Mouse (Mus musculus): Measurements from ENCODE around the gene Gm26920.

Gene Gm26920

GRCm38 (mm10) chr7:30050882-30051548 lies 39.2 kb downstream of the Gm26920 start, which contains the start of gene Zfp14:
Zfp14 (minus strand) TSS chr7:30051380.
- peak; percentile 94 for DNase-seq

GRCm38 (mm10) chr7:30048126-30048525 lies 42.1 kb downstream of the Gm26920 start:
- DNase-seq = no peak

GRCm38 (mm10) chr7:30044354-30044753 lies 45.9 kb downstream of the Gm26920 start:
- no peak for DNase-seq

GRCm38 (mm10) chr7:30034331-30034730 lies 55.9 kb downstream of the Gm26920 start:
- no peak for DNase-seq

- DNase-seq = no peak
Observed at GRCm38 (mm10) chr7:30031379-30031778, 58.8 kb downstream of the Gm26920 start.

- DNase-seq = no peak
Observed at GRCm38 (mm10) chr7:30030677-30031076, 59.5 kb downstream of the Gm26920 start.

GRCm38 (mm10) chr7:30028572-30028971 lies 61.6 kb downstream of the Gm26920 start:
- no peak for DNase-seq

GRCm38 (mm10) chr7:30027331-30027730 lies 62.9 kb downstream of the Gm26920 start:
- DNase-seq = no peak

- no peak for DNase-seq
Observed at GRCm38 (mm10) chr7:30025358-30025757, 64.9 kb downstream of the Gm26920 start.

- no peak for DNase-seq
Observed at GRCm38 (mm10) chr7:30023800-30024199, 66.4 kb downstream of the Gm26920 start.

- DNase-seq = no peak
Observed at GRCm38 (mm10) chr7:30023324-30023723, 66.9 kb downstream of the Gm26920 start.

GRCm38 (mm10) chr7:30019543-30019942 lies 70.7 kb downstream of the Gm26920 start:
- no peak for DNase-seq

GRCm38 (mm10) chr7:30017226-30017625 lies 73.0 kb downstream of the Gm26920 start:
- DNase-seq = no peak

- DNase-seq = peak; percentile 68
Observed at GRCm38 (mm10) chr7:30012956-30013363, 77.2 kb downstream of the Gm26920 start.

- DNase-seq = no peak
Observed at GRCm38 (mm10) chr7:30010551-30011195, 79.5 kb downstream of the Gm26920 start.

GRCm38 (mm10) chr7:30009321-30010085 lies 80.7 kb downstream of the Gm26920 start:
- peak; percentile 31 for DNase-seq

GRCm38 (mm10) chr7:30008020-30008690 lies 82.1 kb downstream of the Gm26920 start:
- no peak for DNase-seq

- no peak for DNase-seq
Observed at GRCm38 (mm10) chr7:30007601-30008000, 82.6 kb downstream of the Gm26920 start.

Data from lung, postnatal 36 days (tissue).